Mouse (Mus musculus): Measurements from ENCODE around the gene Gm10401. TPM values are rescaled to one million over a fixed set of nuclear protein-coding genes. Genes with fewer than 3 reads are reported as not detected.

Gene Gm10401
- total RNA-seq, 2 experiments from 2014 or later = not detected

Other genes with a start within 250 kb of the Gm10401 start
- gene 4930519G04Rik, start 244.6 kb downstream of the Gm10401 start, total RNA-seq (2014; fragmentation: Nextera tagmentation) = not detected in 2 replicates
- gene 4930519G04Rik, start 244.6 kb downstream of the Gm10401 start, total RNA-seq (2017) = not detected in 2 replicates
- gene Gm9936, start 239.6 kb downstream of the Gm10401 start, total RNA-seq (2014; fragmentation: Nextera tagmentation) = not detected in 2 replicates
- gene Gm9936, start 239.6 kb downstream of the Gm10401 start, total RNA-seq (2017) = not detected in 2 replicates
- gene Oasl2, start 201.4 kb downstream of the Gm10401 start, total RNA-seq (2014; fragmentation: Nextera tagmentation) = 3.9 and 6.3 TPM in 2 replicates
- 5.8 and 9.7 TPM in 2 replicates for gene Oasl2, start 201.4 kb downstream of the Gm10401 start, total RNA-seq (2017)
- 12.2 and 21.1 TPM in 2 replicates for gene Oasl1, start 175.1 kb downstream of the Gm10401 start, total RNA-seq (2014; fragmentation: Nextera tagmentation)
- 2.6 and 7.0 TPM in 2 replicates for gene Oasl1, start 175.1 kb downstream of the Gm10401 start, total RNA-seq (2017)
- gene 2210016L21Rik, start 156.1 kb downstream of the Gm10401 start, total RNA-seq (2014; fragmentation: Nextera tagmentation) = 20.0 and 21.2 TPM in 2 replicates
- 13.2 and 20.1 TPM in 2 replicates for gene 2210016L21Rik, start 156.1 kb downstream of the Gm10401 start, total RNA-seq (2017)
- gene Hnf1a, start 127.2 kb downstream of the Gm10401 start, total RNA-seq (2014; fragmentation: Nextera tagmentation) = not detected in 2 replicates
- not detected in 2 replicates for gene Hnf1a, start 127.2 kb downstream of the Gm10401 start, total RNA-seq (2017)
- gene Sppl3, start 87.2 kb downstream of the Gm10401 start, total RNA-seq (2014; fragmentation: Nextera tagmentation) = 47.2 and 47.5 TPM in 2 replicates
- gene Sppl3, start 87.2 kb downstream of the Gm10401 start, total RNA-seq (2017) = 20.0 and 23.0 TPM in 2 replicates
- gene Acads, start 21.1 kb upstream of the Gm10401 start, total RNA-seq (2014; fragmentation: Nextera tagmentation) = 39.6 and 50.3 TPM in 2 replicates
- gene Acads, start 21.1 kb upstream of the Gm10401 start, total RNA-seq (2017) = 19.2 and 24.8 TPM in 2 replicates
- 13.8 and 15.5 TPM in 2 replicates for gene Unc119b, start 36.7 kb upstream of the Gm10401 start, total RNA-seq (2014; fragmentation: Nextera tagmentation)
- gene Unc119b, start 36.7 kb upstream of the Gm10401 start, total RNA-seq (2017) = 7.1 and 12.7 TPM in 2 replicates
- 86.1 and 86.4 TPM in 2 replicates for gene Mlec, start 59.9 kb upstream of the Gm10401 start, total RNA-seq (2014; fragmentation: Nextera tagmentation)
- gene Mlec, start 59.9 kb upstream of the Gm10401 start, total RNA-seq (2017) = 101 and 113 TPM in 2 replicates
- not detected in 2 replicates for gene Cabp1, start 96.1 kb upstream of the Gm10401 start, total RNA-seq (2014; fragmentation: Nextera tagmentation)
- not detected in 2 replicates for gene Cabp1, start 96.1 kb upstream of the Gm10401 start, total RNA-seq (2017)
- 130 and 136 TPM in 2 replicates for gene Pop5, start 137.5 kb upstream of the Gm10401 start, total RNA-seq (2014; fragmentation: Nextera tagmentation)
- 69.1 and 154 TPM in 2 replicates for gene Pop5, start 137.5 kb upstream of the Gm10401 start, total RNA-seq (2017)
- gene Rnf10, start 174.6 kb upstream of the Gm10401 start, total RNA-seq (2014; fragmentation: Nextera tagmentation) = 47.4 and 71.5 TPM in 2 replicates
- gene Rnf10, start 174.6 kb upstream of the Gm10401 start, total RNA-seq (2017) = 35.9 and 36.9 TPM in 2 replicates
- 23.0 and 35.5 TPM in 2 replicates for gene Coq5, start 181.4 kb upstream of the Gm10401 start, total RNA-seq (2014; fragmentation: Nextera tagmentation)
- gene Coq5, start 181.4 kb upstream of the Gm10401 start, total RNA-seq (2017) = 71.1 and 78.6 TPM in 2 replicates
- 550 and 746 TPM in 2 replicates for gene Dynll1, start 202.7 kb upstream of the Gm10401 start, total RNA-seq (2014; fragmentation: Nextera tagmentation)
- gene Dynll1, start 202.7 kb upstream of the Gm10401 start, total RNA-seq (2017) = 379 and 555 TPM in 2 replicates
- gene Srsf9, start 228.9 kb upstream of the Gm10401 start, total RNA-seq (2014; fragmentation: Nextera tagmentation) = 74.7 and 96.0 TPM in 2 replicates
- 61.6 and 108 TPM in 2 replicates for gene Srsf9, start 228.9 kb upstream of the Gm10401 start, total RNA-seq (2017)
- 31.0 and 41.1 TPM in 2 replicates for gene Gatc, start 242.9 kb upstream of the Gm10401 start, total RNA-seq (2014; fragmentation: Nextera tagmentation)
- 13.6 and 18.6 TPM in 2 replicates for gene Gatc, start 242.9 kb upstream of the Gm10401 start, total RNA-seq (2017)
- gene Triap1, start 242.9 kb upstream of the Gm10401 start, total RNA-seq (2014; fragmentation: Nextera tagmentation) = 36.8 and 45.8 TPM in 2 replicates
- gene Triap1, start 242.9 kb upstream of the Gm10401 start, total RNA-seq (2017) = 16.8 and 19.8 TPM in 2 replicates